Mouse (Mus musculus) heart, embryonic 12.5 days (tissue): ENCODE results near the gene Ifitm5. TPM values are rescaled to one million over a fixed set of nuclear protein-coding genes. Genes with fewer than 3 reads are reported as not detected.
"Not testable (repeated sequence)": the region's sequence is repeated elsewhere in the genome, so short reads cannot be mapped to it uniquely, and the experiment has no call there.

Experiments
- ATAC-seq: fragments of 200-750 bp; cut with Nextera tagmentation; 2 replicates; pipeline ENCODE4 v1.8.0; 2017; ENCODE audit warnings: moderate TSS enrichment, moderate library complexity; ENCODE audit not compliant: insufficient number of reproducible peaks, low FRiP score
- H3K27ac ChIP-seq: fragments of 300-500 bp; sonication (generic); 2 replicates; pipeline ENCODE4 v1.5.1; 2016; ENCODE audit warnings: mild to moderate bottlenecking, moderate library complexity; ENCODE audit not compliant: poor library complexity, severe bottlenecking
- H3K27me3 ChIP-seq: fragments of 300-500 bp; sonication (generic); replicated peaks from 2 replicates; pipeline ENCODE4 v1.6.1; 2016; ENCODE audit warnings: mild to moderate bottlenecking, moderate library complexity
- H3K36me3 ChIP-seq: fragments of 300-500 bp; sonication (generic); 2 replicates; pipeline ENCODE4 v1.6.1; 2016; ENCODE audit warnings: mild to moderate bottlenecking, moderate library complexity
- H3K4me1 ChIP-seq: fragments of 300-500 bp; sonication (generic); replicated peaks from 2 replicates; pipeline ENCODE4 v1.6.1; 2016; ENCODE audit warnings: mild to moderate bottlenecking
- H3K4me2 ChIP-seq: fragments of 300-500 bp; sonication (generic); 2 replicates; pipeline ENCODE4 v1.6.1; 2016; ENCODE audit warnings: mild to moderate bottlenecking, moderate library complexity
- H3K4me3 ChIP-seq: fragments of 300-500 bp; sonication (generic); 2 replicates; pipeline ENCODE4 v1.5.1; 2016; ENCODE audit warnings: mild to moderate bottlenecking
- H3K9ac ChIP-seq: fragments of 300-500 bp; sonication (generic); 2 replicates; pipeline ENCODE4 v1.6.1; 2016; ENCODE audit warnings: mild to moderate bottlenecking, moderate library complexity
- H3K9me3 ChIP-seq: fragments of 300-500 bp; sonication (generic); replicated peaks from 2 replicates; pipeline ENCODE4 v1.6.1; 2016; ENCODE audit warnings: mild to moderate bottlenecking, moderate library complexity
- WGBS: fragments of 180-500 bp; shearing (Covaris S2); methylation state at CpG from one replicate; pipeline ENCODE4 v1.1.7; 2016; 5-methylcytosine and 5-hydroxymethylcytosine counted together
- polyA plus RNA-seq: library from polyadenylated mRNA; unstranded; fragments of >200 nt; fragmentation: Nextera tagmentation; extraction: Ambion mirVana; gene quantifications from 2 replicates; pipeline ENCODE4 v1.2.1, GENCODE M21; 2016

Ifitm5 gene
- polyA plus RNA-seq, 1 experiment from 2014 or later, result 2.0 TPM

- 83% methylated on average over 9 of the region's 9 CpGs for WGBS
- H3K4me1 ChIP-seq, ATAC-seq, H3K9ac ChIP-seq, H3K4me2 ChIP-seq, H3K4me3 ChIP-seq, H3K36me3 ChIP-seq, H3K27ac ChIP-seq, H3K9me3 ChIP-seq: not testable (repeated sequence)
- peaks cover 14% of the 10 kb centered on the region for H3K27me3 ChIP-seq
These were observed 26.6 kb upstream of the Ifitm5 start for GRCm38 (mm10) chr7:140976720-140977119.

GRCm38 (mm10) chr7:140975465-140975864, 25.4 kb upstream of the Ifitm5 start:
- H3K9me3 ChIP-seq, result no peaks in the 10 kb centered on the region
- H3K9ac ChIP-seq, result no peak overlapping the region
- no peak overlapping the region for H3K4me2 ChIP-seq
- no peaks in the 10 kb centered on the region for H3K36me3 ChIP-seq
- ATAC-seq, result no peak
- no peak overlapping the region for H3K27ac ChIP-seq
- peaks cover 11% of the 10 kb centered on the region for H3K4me1 ChIP-seq
- H3K4me3 ChIP-seq, result no peak overlapping the region
- 22% methylated on average over 3 of the region's 3 CpGs for WGBS
- H3K27me3 ChIP-seq, result peaks cover 16% of the 10 kb centered on the region

DNA sequence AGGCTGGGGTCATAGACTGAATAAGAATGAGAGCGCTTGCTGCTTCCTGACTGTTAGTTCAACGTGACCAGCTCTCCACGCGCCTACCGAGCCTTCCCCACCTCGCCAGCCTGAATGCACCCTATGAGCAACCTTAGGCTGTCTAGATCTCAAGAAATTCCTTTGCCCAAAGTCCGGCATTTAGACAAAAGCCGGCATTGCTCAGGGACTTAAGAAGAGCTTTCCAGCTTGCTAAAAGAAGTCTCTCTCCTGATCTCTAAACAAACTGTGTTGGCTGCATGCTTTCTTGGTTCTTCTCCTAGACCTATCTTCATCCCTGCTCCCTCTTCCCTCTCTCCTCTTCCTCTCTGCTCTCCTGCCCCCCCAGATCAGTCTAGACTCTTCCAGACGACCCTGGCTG, 24.8 kb upstream of the Ifitm5 start:
- no peak for ATAC-seq
- Histone ChIP-seq H3K9ac (no peak overlapping the region), H3K36me3 (no peaks in the 10 kb centered on the region), H3K27me3 (peaks cover 21% of the 10 kb centered on the region), H3K9me3 (no peaks in the 10 kb centered on the region), H3K4me2 (no peak overlapping the region), H3K4me3 (no peak overlapping the region), H3K27ac (no peak overlapping the region), H3K4me1 (peaks cover 11% of the 10 kb centered on the region)
- 13% methylated on average over 9 of the region's 9 CpGs for WGBS

GRCm38 (mm10) chr7:140973396-140974165, 23.5 kb upstream of the Ifitm5 start:
- H3K27ac ChIP-seq, result no peak overlapping the region

GRCm38 (mm10) chr7:140971479-140972171, 21.5 kb upstream of the Ifitm5 start:
- H3K4me3 ChIP-seq, result no peak overlapping the region
- peak overlapping the region; percentile 30 for H3K27ac ChIP-seq
- peak; percentile 62; the same call in 1 of the 2 replicates for ATAC-seq
- no peaks in the 10 kb centered on the region for H3K9me3 ChIP-seq
- H3K4me1 ChIP-seq, result peaks cover 16% of the 10 kb centered on the region
- no peaks in the 10 kb centered on the region for H3K36me3 ChIP-seq
- H3K4me2 ChIP-seq, result no peak overlapping the region
- peaks cover 53% of the 10 kb centered on the region for H3K27me3 ChIP-seq
- WGBS, result 53% methylated on average over 6 of the region's 8 CpGs
- H3K9ac ChIP-seq, result no peak overlapping the region

More at GRCm38 (mm10) chr7:140973396-140974165, 23.5 kb upstream of the Ifitm5 start:
- Histone ChIP-seq H3K4me1 (peaks cover 11% of the 10 kb centered on the region), H3K27me3 (peaks cover 35% of the 10 kb centered on the region), H3K4me3 (no peak overlapping the region), H3K36me3 (no peaks in the 10 kb centered on the region), H3K9me3 (no peaks in the 10 kb centered on the region), H3K9ac (no peak overlapping the region), H3K4me2 (no peak overlapping the region)
- 44% methylated on average over 14 of the region's 14 CpGs for WGBS
- no peak for ATAC-seq

DNA sequence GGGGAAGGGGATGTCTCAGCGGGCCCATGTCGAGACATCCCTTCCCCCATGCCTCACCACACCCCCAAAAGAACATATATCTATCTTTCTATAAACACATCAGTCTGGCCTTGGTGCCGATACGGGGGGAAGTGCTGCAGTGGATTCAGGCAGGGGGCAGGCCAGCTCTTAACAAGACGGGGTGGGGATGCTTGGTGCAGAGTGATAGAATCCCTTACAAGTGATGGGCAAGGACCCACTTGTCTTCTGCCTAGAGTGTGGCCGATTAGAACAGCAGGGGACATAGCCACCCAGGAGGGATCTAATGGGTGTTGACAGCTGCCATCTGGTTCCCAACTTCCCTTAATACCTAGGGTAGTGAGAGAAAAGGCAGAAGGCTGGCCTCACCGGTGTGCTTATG, 20.8 kb upstream of the Ifitm5 start:
- no peaks in the 10 kb centered on the region for H3K36me3 ChIP-seq
- no peak overlapping the region for H3K9ac ChIP-seq
- H3K4me3 ChIP-seq, result no peak overlapping the region
- peaks cover 52% of the 10 kb centered on the region for H3K27me3 ChIP-seq
- 10% methylated on average over 7 of the region's 7 CpGs for WGBS
- no peaks in the 10 kb centered on the region for H3K9me3 ChIP-seq
- ATAC-seq, result no peak
- no peak overlapping the region for H3K27ac ChIP-seq
- H3K4me1 ChIP-seq, result peaks cover 16% of the 10 kb centered on the region
- H3K4me2 ChIP-seq, result no peak overlapping the region

GRCm38 (mm10) chr7:140968710-140969109, 18.6 kb upstream of the Ifitm5 start:
- H3K36me3 ChIP-seq, H3K9ac ChIP-seq, H3K27ac ChIP-seq, H3K4me3 ChIP-seq, H3K9me3 ChIP-seq, H3K4me2 ChIP-seq, ATAC-seq: not testable (repeated sequence)
- Histone ChIP-seq H3K4me1 (peaks cover 16% of the 10 kb centered on the region), H3K27me3 (peaks cover 57% of the 10 kb centered on the region)
- WGBS, result 12% methylated on average over 3 of the region's 3 CpGs

- Histone ChIP-seq H3K9me3 (no peaks in the 10 kb centered on the region), H3K4me3 (no peak overlapping the region), H3K4me2 (no peak overlapping the region), H3K4me1 (peaks cover 16% of the 10 kb centered on the region), H3K27ac (no peak overlapping the region), H3K36me3 (no peaks in the 10 kb centered on the region), H3K27me3 (peaks cover 52% of the 10 kb centered on the region), H3K9ac (no peak overlapping the region)
- WGBS, result 12% methylated on average over 14 of the region's 14 CpGs
- ATAC-seq, result no peak
These were observed 17.9 kb upstream of the Ifitm5 start for GRCm38 (mm10) chr7:140967862-140968591.

DNA sequence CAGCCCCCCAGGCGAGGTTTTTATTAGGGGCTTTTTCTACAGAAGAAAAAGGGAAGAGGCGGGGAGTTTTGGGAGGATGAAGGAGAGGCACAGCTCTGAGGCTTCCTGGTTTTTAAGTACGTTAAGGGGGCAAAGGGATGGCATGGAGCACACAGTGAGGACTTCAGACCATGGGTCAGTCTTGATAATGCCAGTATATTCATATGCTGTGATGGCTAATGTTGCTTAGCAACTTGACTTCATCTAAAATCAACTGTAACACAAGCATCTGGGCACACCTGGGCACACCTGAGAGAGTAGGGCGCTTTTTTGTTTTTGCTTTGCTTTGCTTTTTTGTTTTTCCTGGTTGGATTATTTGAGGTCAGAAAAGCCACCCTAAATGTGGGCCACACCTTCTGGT, 16.8 kb upstream of the Ifitm5 start, which contains the start of gene Ifitm1:
Gene Ifitm1 (plus strand): TSS at position 301 of the 400 bp plus-strand sequence.
- H3K36me3 ChIP-seq, result no peaks in the 10 kb centered on the region
- ATAC-seq, result no peak
- H3K9me3 ChIP-seq, result no peaks in the 10 kb centered on the region
- 73% methylated on average over 4 of the region's 4 CpGs for WGBS
- H3K4me2 ChIP-seq, result no peak within 1 kb of the TSS
- H3K9ac ChIP-seq, result no peak within 1 kb of the TSS
- H3K27ac ChIP-seq, result no peak within 1 kb of the TSS
- peaks cover 16% of the 10 kb centered on the region for H3K4me1 ChIP-seq
- H3K4me3 ChIP-seq, result no peak within 1 kb of the TSS
- peaks cover 50% of the 10 kb centered on the region for H3K27me3 ChIP-seq

DNA sequence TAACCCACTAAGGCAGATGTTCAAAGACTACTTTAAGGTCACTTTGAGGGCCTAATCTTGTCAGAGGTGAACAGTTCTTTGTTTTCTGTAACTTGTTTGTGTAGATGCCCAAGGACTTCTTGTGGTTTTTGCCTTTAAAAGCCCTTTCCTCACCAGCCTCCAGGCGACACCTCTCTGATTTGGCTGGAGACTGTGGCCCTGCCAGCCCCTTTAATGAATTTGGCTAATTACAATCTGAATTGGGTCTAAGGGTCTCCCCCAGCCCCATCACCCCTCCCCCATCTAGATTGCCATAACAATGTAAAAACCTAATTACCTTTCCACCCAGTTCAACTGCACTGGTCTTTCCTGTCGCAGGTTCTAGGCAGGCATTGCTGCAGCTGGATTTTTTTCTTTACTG, 12.6 kb upstream of the Ifitm5 start:
- no peaks in the 10 kb centered on the region for H3K9me3 ChIP-seq
- no peak for ATAC-seq
- WGBS, result 75% methylated on average over 2 of the region's 2 CpGs

GRCm38 (mm10) chr7:140961416-140961815, 11.3 kb upstream of the Ifitm5 start:
- WGBS, result 74% methylated on average over 2 of the region's 2 CpGs
- Histone ChIP-seq H3K27ac (no peak overlapping the region), H3K4me3 (no peak overlapping the region), H3K36me3 (no peaks in the 10 kb centered on the region), H3K9me3 (no peaks in the 10 kb centered on the region), H3K4me1 (peaks cover 2% of the 10 kb centered on the region; the same call in 1 of the 2 replicates), H3K27me3 (peaks cover 21% of the 10 kb centered on the region), H3K4me2 (no peak overlapping the region), H3K9ac (no peak overlapping the region)
- ATAC-seq, result no peak

More for the DNA sequence above, 12.6 kb upstream of the Ifitm5 start:
- Histone ChIP-seq H3K4me3 (no peak overlapping the region), H3K4me1 (0 out of 2 replicates have a peak, but pooled peaks cover 2% of the 10 kb centered on the region), H3K4me2 (no peak overlapping the region), H3K27ac (no peak overlapping the region), H3K9ac (no peak overlapping the region), H3K36me3 (no peaks in the 10 kb centered on the region), H3K27me3 (peaks cover 35% of the 10 kb centered on the region)
